Mouse (Mus musculus): ENCODE results near the gene Pkn2. TPM values are rescaled to one million over a fixed set of nuclear protein-coding genes. Genes with fewer than 3 reads are reported as not detected.

Gene Pkn2
- polyA plus RNA-seq, 1 experiment from 2014 or later: 42.1 TPM

GRCm38 (mm10) chr3:142917171-142917570 is 35.4 kb upstream of the Pkn2 start:
- TF ChIP-seq CTCF (IDR thresholded peaks at IDR 0.05; ENCODE audit: low read depth): no peak
- H3K27ac ChIP-seq (ENCODE audit: low read depth, low read length): no peak overlapping the region
- no peak overlapping the region for H3K9ac ChIP-seq (ENCODE audit: low read depth, low read length)
- H3K4me1 ChIP-seq (replicated peaks; ENCODE audit: control insufficient read depth, insufficient read depth, low read length): 0 out of 2 replicates have a peak, but pooled peaks cover 4% of the 10 kb centered on the region
- WGBS: 64% methylated on average over 4 of the region's 4 CpGs
- 0 out of 2 replicates have a peak overlapping the region, but pooled peaks have one; percentile 13 for H3K4me2 ChIP-seq (replicated peaks; ENCODE audit: low read depth)
- H3K27me3 ChIP-seq (replicated peaks; ENCODE audit: control insufficient read depth, insufficient read depth, low read length): no peaks in the 10 kb centered on the region
- no peaks in the 10 kb centered on the region for H3K9me3 ChIP-seq (ENCODE audit: control insufficient read depth)
- H3K4me3 ChIP-seq (ENCODE audit: low read depth, low read length): no peak overlapping the region
- no peaks in the 10 kb centered on the region for H3K36me3 ChIP-seq (ENCODE audit: control insufficient read depth, insufficient read depth)
- ATAC-seq: no peak

GRCm38 (mm10) chr3:142913295-142913694 is 31.5 kb upstream of the Pkn2 start:
- 0 out of 2 replicates have a peak, but pooled peaks cover 4% of the 10 kb centered on the region for H3K4me1 ChIP-seq (replicated peaks; ENCODE audit: control insufficient read depth, insufficient read depth, low read length)
- H3K9ac ChIP-seq (ENCODE audit: low read depth, low read length): no peak overlapping the region
- ATAC-seq: no peak
- H3K4me3 ChIP-seq (ENCODE audit: low read depth, low read length): no peak overlapping the region
- H3K4me2 ChIP-seq (replicated peaks; ENCODE audit: low read depth): no peak overlapping the region
- H3K36me3 ChIP-seq (ENCODE audit: control insufficient read depth, insufficient read depth): no peaks in the 10 kb centered on the region
- WGBS: 84% methylated on average over 1 of the region's 1 CpGs
- no peaks in the 10 kb centered on the region for H3K9me3 ChIP-seq (ENCODE audit: control insufficient read depth)
- no peaks in the 10 kb centered on the region for H3K27me3 ChIP-seq (replicated peaks; ENCODE audit: control insufficient read depth, insufficient read depth, low read length)
- TF ChIP-seq CTCF (IDR thresholded peaks at IDR 0.05; ENCODE audit: low read depth): no peak
- no peak overlapping the region for H3K27ac ChIP-seq (ENCODE audit: low read depth, low read length)

- Histone ChIP-seq H3K4me3 (ENCODE audit: low read depth, low read length) (no peak overlapping the region), H3K36me3 (ENCODE audit: control insufficient read depth, insufficient read depth) (no peaks in the 10 kb centered on the region), H3K27ac (ENCODE audit: low read depth, low read length) (no peak overlapping the region), H3K9ac (ENCODE audit: low read depth, low read length) (no peak overlapping the region), H3K4me1 (replicated peaks; ENCODE audit: control insufficient read depth, insufficient read depth, low read length) (no peaks in the 10 kb centered on the region), H3K4me2 (replicated peaks; ENCODE audit: low read depth) (no peak overlapping the region), H3K9me3 (ENCODE audit: control insufficient read depth) (no peaks in the 10 kb centered on the region), H3K27me3 (replicated peaks; ENCODE audit: control insufficient read depth, insufficient read depth, low read length) (no peaks in the 10 kb centered on the region)
- WGBS: 90% methylated on average over 2 of the region's 2 CpGs
- ATAC-seq: no peak
- no peak for TF ChIP-seq CTCF (IDR thresholded peaks at IDR 0.05; ENCODE audit: low read depth)
Observed at GRCm38 (mm10) chr3:142899683-142900082, 17.9 kb upstream of the Pkn2 start.

GRCm38 (mm10) chr3:142898949-142899396 is 17.2 kb upstream of the Pkn2 start:
- 83% methylated on average over 8 of the region's 8 CpGs for WGBS
- TF ChIP-seq CTCF (IDR thresholded peaks at IDR 0.05; ENCODE audit: low read depth): no peak

GRCm38 (mm10) chr3:142890442-142890841 is 8.6 kb upstream of the Pkn2 start:
- Histone ChIP-seq H3K4me1 (replicated peaks; ENCODE audit: control insufficient read depth, insufficient read depth, low read length) (no peaks in the 10 kb centered on the region), H3K9ac (ENCODE audit: low read depth, low read length) (no peak overlapping the region), H3K9me3 (ENCODE audit: control insufficient read depth) (no peaks in the 10 kb centered on the region), H3K27ac (ENCODE audit: low read depth, low read length) (no peak overlapping the region), H3K27me3 (replicated peaks; ENCODE audit: control insufficient read depth, insufficient read depth, low read length) (no peaks in the 10 kb centered on the region), H3K36me3 (ENCODE audit: control insufficient read depth, insufficient read depth) (no peaks in the 10 kb centered on the region), H3K4me3 (ENCODE audit: low read depth, low read length) (no peak overlapping the region), H3K4me2 (replicated peaks; ENCODE audit: low read depth) (no peak overlapping the region)
- WGBS: 77% methylated on average over 3 of the region's 3 CpGs
- TF ChIP-seq CTCF (IDR thresholded peaks at IDR 0.05; ENCODE audit: low read depth): no peak
- no peak for ATAC-seq

More at GRCm38 (mm10) chr3:142898949-142899396, 17.2 kb upstream of the Pkn2 start:
- Histone ChIP-seq H3K36me3 (ENCODE audit: control insufficient read depth, insufficient read depth) (no peaks in the 10 kb centered on the region), H3K27me3 (replicated peaks; ENCODE audit: control insufficient read depth, insufficient read depth, low read length) (no peaks in the 10 kb centered on the region), H3K4me1 (replicated peaks; ENCODE audit: control insufficient read depth, insufficient read depth, low read length) (no peaks in the 10 kb centered on the region), H3K27ac (ENCODE audit: low read depth, low read length) (no peak overlapping the region), H3K9ac (ENCODE audit: low read depth, low read length) (no peak overlapping the region), H3K4me3 (ENCODE audit: low read depth, low read length) (no peak overlapping the region), H3K4me2 (replicated peaks; ENCODE audit: low read depth) (no peak overlapping the region), H3K9me3 (ENCODE audit: control insufficient read depth) (no peaks in the 10 kb centered on the region)
- no peak for ATAC-seq

GRCm38 (mm10) chr3:142886963-142887362 is 5.2 kb upstream of the Pkn2 start:
- no peaks in the 10 kb centered on the region for H3K36me3 ChIP-seq (ENCODE audit: control insufficient read depth, insufficient read depth)
- H3K9ac ChIP-seq (ENCODE audit: low read depth, low read length): no peak overlapping the region
- H3K4me3 ChIP-seq (ENCODE audit: low read depth, low read length): no peak overlapping the region
- H3K4me1 ChIP-seq (replicated peaks; ENCODE audit: control insufficient read depth, insufficient read depth, low read length): no peaks in the 10 kb centered on the region
- no peak for ATAC-seq
- H3K27me3 ChIP-seq (replicated peaks; ENCODE audit: control insufficient read depth, insufficient read depth, low read length): no peaks in the 10 kb centered on the region
- no peaks in the 10 kb centered on the region for H3K9me3 ChIP-seq (ENCODE audit: control insufficient read depth)
- 86% methylated on average over 3 of the region's 3 CpGs for WGBS
- no peak for TF ChIP-seq CTCF (IDR thresholded peaks at IDR 0.05; ENCODE audit: low read depth)
- H3K27ac ChIP-seq (ENCODE audit: low read depth, low read length): no peak overlapping the region
- H3K4me2 ChIP-seq (replicated peaks; ENCODE audit: low read depth): no peak overlapping the region

GRCm38 (mm10) chr3:142884594-142884993 is 2.8 kb upstream of the Pkn2 start:
- Histone ChIP-seq H3K27me3 (replicated peaks; ENCODE audit: control insufficient read depth, insufficient read depth, low read length) (no peaks in the 10 kb centered on the region), H3K9me3 (ENCODE audit: control insufficient read depth) (no peaks in the 10 kb centered on the region), H3K4me3 (ENCODE audit: low read depth, low read length) (no peak overlapping the region), H3K4me1 (replicated peaks; ENCODE audit: control insufficient read depth, insufficient read depth, low read length) (no peaks in the 10 kb centered on the region), H3K27ac (ENCODE audit: low read depth, low read length) (no peak overlapping the region), H3K36me3 (ENCODE audit: control insufficient read depth, insufficient read depth) (no peaks in the 10 kb centered on the region), H3K9ac (ENCODE audit: low read depth, low read length) (no peak overlapping the region), H3K4me2 (replicated peaks; ENCODE audit: low read depth) (no peak overlapping the region)
- TF ChIP-seq CTCF (IDR thresholded peaks at IDR 0.05; ENCODE audit: low read depth): no peak
- ATAC-seq: no peak

All from intestine, postnatal 0 days (tissue).